Mouse (Mus musculus) MEL (cell line): ENCODE results near the gene Ddias. TPM values are rescaled to one million over a fixed set of nuclear protein-coding genes. Genes with fewer than 3 reads are reported as not detected.

Experiments
- DNase-seq: peaks from one replicate; pipeline ENCODE4 v3.0.0; 2011; ENCODE audit warnings: low read depth, low spot score
- H3K27ac ChIP-seq: 2 replicates; pipeline ENCODE4 v1.5.1; 2012; ENCODE audit warnings: low read depth, mild to moderate bottlenecking, control low read depth, low read length, moderate library complexity; ENCODE audit not compliant: control insufficient read depth
- H3K27me3 ChIP-seq, 2 experiments: fragments of 150-350 bp in 1 of 2; sonication (generic) in 1 of 2; 2 replicates each; pipeline ENCODE4 v1.6.1; 2012; ENCODE audit warnings: low read length in 2 of 2, mild to moderate bottlenecking in 2 of 2, improper control_type of control experiment in 1 of 2, moderate library complexity in 1 of 2; ENCODE audit not compliant: insufficient read depth in 2 of 2, control insufficient read depth in 1 of 2
- H3K36me3 ChIP-seq, 2 experiments: 2 replicates each; pipeline ENCODE4 v1.6.1; 2012 to 2014; ENCODE audit warnings: low read length in 2 of 2, improper control_type of control experiment in 1 of 2, inconsistent platforms in 1 of 2, mild to moderate bottlenecking in 1 of 2; ENCODE audit not compliant: insufficient read depth in 2 of 2, control insufficient read depth in 1 of 2
- H3K4me1 ChIP-seq, 2 experiments: fragments of 150-350 bp in 1 of 2; sonication (generic) in 1 of 2; 2 replicates each; pipeline ENCODE4 v1.6.1; 2012; ENCODE audit warnings: low read length in 2 of 2, improper control_type of control experiment in 1 of 2, mild to moderate bottlenecking in 1 of 2; ENCODE audit not compliant: insufficient read depth in 2 of 2, control insufficient read depth in 1 of 2
- H3K4me3 ChIP-seq, 2 experiments: fragments of 150-350 bp in 1 of 2; sonication (generic) in 1 of 2; 2 replicates each; pipeline ENCODE4 v1.5.1; 2012; ENCODE audit warnings: low read depth in 2 of 2, low read length in 2 of 2, mild to moderate bottlenecking in 2 of 2, moderate library complexity in 2 of 2, control low read depth in 1 of 2, improper control_type of control experiment in 1 of 2; ENCODE audit not compliant: control insufficient read depth in 1 of 2, insufficient read depth in 1 of 2
- H3K79me2 ChIP-seq: 2 replicates; pipeline ENCODE4 v1.6.1; 2012; ENCODE audit warnings: mild to moderate bottlenecking, low read length, moderate library complexity; ENCODE audit not compliant: control insufficient read depth, poor library complexity, insufficient read depth
- H3K9ac ChIP-seq: 2 replicates; pipeline ENCODE4 v1.6.1; 2012; ENCODE audit warnings: low read depth, mild to moderate bottlenecking, control low read depth, low read length, moderate library complexity; ENCODE audit not compliant: control insufficient read depth, poor library complexity, severe bottlenecking
- H3K9me3 ChIP-seq: fragments of 150-350 bp; sonication (generic); replicated peaks from 2 replicates; pipeline ENCODE4 v1.6.1; 2012; ENCODE audit warnings: mild to moderate bottlenecking, low read length, improper control_type of control experiment, moderate library complexity; ENCODE audit not compliant: insufficient read depth
- BHLHE40 ChIP-seq: IDR thresholded peaks from 2 replicates; pipeline ENCODE4 v1.6.1; 2012; ENCODE audit warnings: low read depth, mild to moderate bottlenecking, inconsistent platforms, low read length, improper control_type of control experiment, borderline replicate concordance
- CHD1 ChIP-seq: IDR thresholded peaks from 2 replicates; pipeline ENCODE4 v1.6.1; 2012; ENCODE audit warnings: low read depth, mild to moderate bottlenecking, inconsistent platforms, low read length, improper control_type of control experiment
- CHD2 ChIP-seq: IDR thresholded peaks from 2 replicates; pipeline ENCODE4 v1.6.1; 2011; ENCODE audit warnings: low read length, improper control_type of control experiment
- CTCF ChIP-seq, 3 experiments: IDR thresholded peaks in 2 of 3; conservative IDR thresholded peaks in 1 of 3; 2 replicates each; pipeline ENCODE4 v1.5.1; 2011 to 2012; ENCODE audit warnings: low read length in 3 of 3, low read depth in 2 of 3, mild to moderate bottlenecking in 2 of 3, improper control_type of control experiment in 1 of 3, inconsistent platforms in 1 of 3, mixed read lengths in 1 of 3, moderate library complexity in 1 of 3; ENCODE audit not compliant: control insufficient read depth in 1 of 3, insufficient read depth in 1 of 3, poor library complexity in 1 of 3, severe bottlenecking in 1 of 3
- E2F4 ChIP-seq: IDR thresholded peaks from 2 replicates; pipeline ENCODE4 v1.6.1; 2011; ENCODE audit warnings: low read depth, low read length, improper control_type of control experiment, borderline replicate concordance
- GABPA ChIP-seq: IDR thresholded peaks from 2 replicates; pipeline ENCODE4 v1.6.1; 2012; ENCODE audit warnings: low read depth, mild to moderate bottlenecking, inconsistent platforms, low read length, improper control_type of control experiment, moderate library complexity
- GATA1 ChIP-seq: IDR thresholded peaks from 2 replicates; pipeline ENCODE4 v1.6.1; 2011; ENCODE audit warnings: low read depth, low read length, improper control_type of control experiment
- HCFC1 ChIP-seq: IDR thresholded peaks from 2 replicates; pipeline ENCODE4 v1.6.1; 2012; ENCODE audit warnings: low read depth, mild to moderate bottlenecking, inconsistent platforms, low read length, improper control_type of control experiment, moderate library complexity
- JUND ChIP-seq: IDR thresholded peaks from 2 replicates; pipeline ENCODE4 v1.6.1; 2011; ENCODE audit warnings: low read depth, mild to moderate bottlenecking, improper control_type of control experiment, low read length
- KAT2A ChIP-seq: conservative IDR thresholded peaks from 2 replicates; pipeline ENCODE4 v1.6.1; 2012; ENCODE audit warnings: low read depth, low read length, improper control_type of control experiment, inconsistent platforms
- MAFK ChIP-seq: IDR thresholded peaks from 2 replicates; pipeline ENCODE4 v1.6.1; 2011; ENCODE audit warnings: low read depth, mild to moderate bottlenecking, low read length, improper control_type of control experiment, borderline replicate concordance
- MAX ChIP-seq: IDR thresholded peaks from 2 replicates; pipeline ENCODE4 v1.6.1; 2011; ENCODE audit warnings: low read length, improper control_type of control experiment
- MAZ ChIP-seq: IDR thresholded peaks from 2 replicates; pipeline ENCODE4 v1.6.1; 2012; ENCODE audit warnings: low read depth, mild to moderate bottlenecking, inconsistent platforms, low read length, improper control_type of control experiment
- MEF2A ChIP-seq: IDR thresholded peaks from 2 replicates; pipeline ENCODE4 v1.6.1; 2014; ENCODE audit warnings: low read depth, mild to moderate bottlenecking, inconsistent platforms, low read length, improper control_type of control experiment; ENCODE audit not compliant: poor library complexity, insufficient replicate concordance, severe bottlenecking; ENCODE audit errors: extremely low read depth
- MYB ChIP-seq: IDR thresholded peaks from 2 replicates; pipeline ENCODE4 v1.6.1; 2011; ENCODE audit warnings: mild to moderate bottlenecking, low read depth, low read length, improper control_type of control experiment
- MYC ChIP-seq: IDR thresholded peaks from 2 replicates; pipeline ENCODE4 v1.6.1; 2011; ENCODE audit warnings: low read depth, mild to moderate bottlenecking, low read length, improper control_type of control experiment, moderate library complexity
- POLR2AphosphoS5 ChIP-seq: IDR thresholded peaks from 2 replicates; pipeline ENCODE4 v1.6.1; 2012; ENCODE audit warnings: low read depth, borderline replicate concordance, mild to moderate bottlenecking, inconsistent platforms, low read length, moderate library complexity, mixed read lengths
- RAD21 ChIP-seq: IDR thresholded peaks from 2 replicates; pipeline ENCODE4 v1.6.1; 2011; ENCODE audit warnings: mild to moderate bottlenecking, low read depth, low read length, improper control_type of control experiment
- RCOR1 ChIP-seq: IDR thresholded peaks from 2 replicates; pipeline ENCODE4 v1.6.1; 2012; ENCODE audit warnings: low read depth, mild to moderate bottlenecking, inconsistent platforms, low read length, improper control_type of control experiment
- SIN3A ChIP-seq: IDR thresholded peaks from 2 replicates; pipeline ENCODE4 v1.6.1; 2012; ENCODE audit warnings: low read length, improper control_type of control experiment, inconsistent platforms
- TAL1 ChIP-seq: IDR thresholded peaks from 2 replicates; pipeline ENCODE4 v1.6.1; 2012; ENCODE audit warnings: mild to moderate bottlenecking, inconsistent platforms, low read length, moderate library complexity, mixed read lengths
- TCF12 ChIP-seq: IDR thresholded peaks from 2 replicates; pipeline ENCODE4 v1.6.1; 2014; ENCODE audit warnings: low read depth, mild to moderate bottlenecking, inconsistent platforms, low read length, improper control_type of control experiment, moderate library complexity
- UBTF ChIP-seq: IDR thresholded peaks from 2 replicates; pipeline ENCODE4 v1.6.1; 2012; ENCODE audit warnings: low read depth, mild to moderate bottlenecking, inconsistent platforms, low read length, improper control_type of control experiment, moderate library complexity, borderline replicate concordance; ENCODE audit not compliant: insufficient read depth
- USF1 ChIP-seq: IDR thresholded peaks from 2 replicates; pipeline ENCODE4 v1.6.1; 2014; ENCODE audit warnings: low read depth, mild to moderate bottlenecking, inconsistent platforms, low read length, improper control_type of control experiment, moderate library complexity
- USF2 ChIP-seq, 2 experiments: IDR thresholded peaks; 2 replicates each; pipeline ENCODE4 v1.6.1; 2011 to 2012; ENCODE audit warnings: improper control_type of control experiment in 2 of 2, low read length in 2 of 2, borderline replicate concordance in 1 of 2, inconsistent platforms in 1 of 2, low read depth in 1 of 2, mild to moderate bottlenecking in 1 of 2; ENCODE audit not compliant: insufficient read depth in 1 of 2
- ZMIZ1 ChIP-seq: IDR thresholded peaks from 2 replicates; pipeline ENCODE4 v1.6.1; 2012; ENCODE audit warnings: low read depth, mild to moderate bottlenecking, inconsistent platforms, low read length, improper control_type of control experiment, moderate library complexity
- ZNF384 ChIP-seq: IDR thresholded peaks from 2 replicates; pipeline ENCODE4 v1.6.1; 2012; ENCODE audit warnings: low read depth, mild to moderate bottlenecking, inconsistent platforms, low read length, improper control_type of control experiment
- polyA plus RNA-seq, 2 experiments: library from polyadenylated mRNA; stranded (reverse) in 1 of 2; unstranded in 1 of 2; fragments of >175 nt in 1 of 2; fragments of >200 nt in 1 of 2; gene quantifications; 2 replicates each; pipeline versions ENCODE4 v1.2.1 to v1.2.4; 2012; ENCODE audit warnings: low replicate concordance in 2 of 2, low read depth in 1 of 2; ENCODE audit not compliant: insufficient read length in 2 of 2, insufficient read depth in 1 of 2, missing spikeins in 1 of 2
- total RNA-seq: library from RNA; depleted of rRNA; stranded (reverse); fragments of 300-350 nt; gene quantifications from 2 replicates; pipeline ENCODE4 v1.2.3, GENCODE M21; 2012

Ddias gene
- total and polyA plus RNA-seq, 3 experiments = 19.9 to 23.5 TPM; not detected in 1

GRCm38 (mm10) chr7:92820941-92821465, 53.0 kb downstream of the Ddias start:
- H3K27me3 ChIP-seq = no peaks in the 10 kb centered on the region
- H3K27ac ChIP-seq = no peak overlapping the region
- DNase-seq = no peak
- no peaks in the 10 kb centered on the region for H3K9me3 ChIP-seq
- no peaks in the 10 kb centered on the region for H3K36me3 ChIP-seq
- no peaks in the 10 kb centered on the region for H3K4me1 ChIP-seq
- TF ChIP-seq MAFK (no peak), RAD21 (no peak), BHLHE40 (no peak), HCFC1 (no peak), MYC (no peak), ZMIZ1 (no peak), MYB (no peak), CHD2 (no peak), CHD1 (no peak), POLR2AphosphoS5 (no peak), TCF12 (no peak), SIN3A (no peak), ZNF384 (no peak), JUND (no peak), RCOR1 (no peak), MAX (no peak), GATA1 (no peak), UBTF (no peak)
- H3K4me3 ChIP-seq = no peak overlapping the region
- H3K9ac ChIP-seq = no peak overlapping the region
- no peaks in the 10 kb centered on the region for H3K79me2 ChIP-seq

- no peak for TF ChIP-seq CHD1
- TF ChIP-seq MEF2A = no peak
- no peak for TF ChIP-seq SIN3A
- TF ChIP-seq CTCF (IDR thresholded peaks at IDR 0.05 in 2 of 3, conservative IDR thresholded peaks at IDR 0.05 in 1 of 3; ENCODE audit: control insufficient read depth in 1 of 3, insufficient read depth in 1 of 3, low read depth in 2 of 3, low read length in 3 of 3, poor library complexity in 1 of 3, severe bottlenecking in 1 of 3) = no peak
- no peak for TF ChIP-seq ZNF384
- no peak for TF ChIP-seq USF1
- TF ChIP-seq MAZ = no peak
- no peak for TF ChIP-seq E2F4
- TF ChIP-seq TAL1 = no peak
- TF ChIP-seq KAT2A = no peak
- no peak for TF ChIP-seq RAD21
- TF ChIP-seq GABPA = no peak
- no peak for TF ChIP-seq USF2 (IDR thresholded peaks at IDR 0.05; ENCODE audit: borderline replicate concordance in 1 of 2, insufficient read depth in 1 of 2, low read depth in 1 of 2, low read length in 2 of 2)
- Histone ChIP-seq H3K36me3 (no peaks in the 10 kb centered on the region), H3K4me1 (no peaks in the 10 kb centered on the region), H3K79me2 (no peaks in the 10 kb centered on the region), H3K4me3 (no peak overlapping the region), H3K27me3 (no peaks in the 10 kb centered on the region), H3K9ac (no peak overlapping the region), H3K9me3 (no peaks in the 10 kb centered on the region), H3K27ac (no peak overlapping the region)
- no peak for DNase-seq
Measured at GRCm38 (mm10) chr7:92820410-92820809, 53.6 kb downstream of the Ddias start.
